Mouse (Mus musculus) heart, postnatal 0 days (tissue): Measurements from ENCODE around the gene Pik3c2g.

Experiments
- CTCF ChIP-seq: IDR thresholded peaks from 2 replicates; pipeline ENCODE4 v1.5.1; 2016; ENCODE audit warnings: antibody characterized with exemption, control low read depth, low read depth
- EP300 ChIP-seq: IDR thresholded peaks from 2 replicates; pipeline ENCODE4 v1.6.1; 2016; ENCODE audit warnings: antibody characterized with exemption, low read depth

DNA sequence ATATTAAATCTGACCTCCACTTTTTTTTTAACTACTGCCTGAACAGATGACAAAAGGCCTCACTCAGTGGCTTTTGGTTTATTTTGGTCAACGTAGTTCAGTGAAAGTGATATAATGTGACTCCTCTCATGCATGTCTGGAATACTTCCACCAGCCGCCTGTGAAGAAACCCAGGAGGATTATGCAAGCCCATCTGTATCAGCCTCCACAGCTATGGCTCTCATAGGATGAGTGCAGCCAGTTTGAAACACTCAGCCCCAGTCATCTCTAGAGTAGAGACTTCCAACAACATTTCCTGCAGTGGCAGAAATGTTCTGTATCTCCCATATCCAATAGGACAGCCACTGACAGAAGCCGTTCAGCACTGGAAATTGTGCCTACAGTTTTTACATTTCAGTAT lies 391.1 kb downstream of the Pik3c2g start:
- TF ChIP-seq CTCF, result no peak
- no peak for TF ChIP-seq EP300
